Mouse (Mus musculus) liver, adult 2 months (tissue): ENCODE measurements around the gene Arsa.

Experiments
- CTCF ChIP-seq: fragments of 200-500 bp; IDR thresholded peaks from 2 replicates; pipeline ENCODE4 v1.5.1; 2011; ENCODE audit warnings: low read depth, low read length, control low read depth
- POLR2A ChIP-seq: fragments of 200-500 bp; IDR thresholded peaks from 2 replicates; pipeline ENCODE4 v1.6.1; 2011; ENCODE audit warnings: low read length, control low read depth; ENCODE audit not compliant: insufficient read depth; ENCODE audit errors: extremely low read depth

GRCm38 (mm10) chr15:89461321-89461720 lies 15.9 kb downstream of the Arsa start:
- no peak for TF ChIP-seq CTCF
- no peak for TF ChIP-seq POLR2A
